ENCODE assay signal across 13 mouse cellular contexts in the genomic region with DNA sequence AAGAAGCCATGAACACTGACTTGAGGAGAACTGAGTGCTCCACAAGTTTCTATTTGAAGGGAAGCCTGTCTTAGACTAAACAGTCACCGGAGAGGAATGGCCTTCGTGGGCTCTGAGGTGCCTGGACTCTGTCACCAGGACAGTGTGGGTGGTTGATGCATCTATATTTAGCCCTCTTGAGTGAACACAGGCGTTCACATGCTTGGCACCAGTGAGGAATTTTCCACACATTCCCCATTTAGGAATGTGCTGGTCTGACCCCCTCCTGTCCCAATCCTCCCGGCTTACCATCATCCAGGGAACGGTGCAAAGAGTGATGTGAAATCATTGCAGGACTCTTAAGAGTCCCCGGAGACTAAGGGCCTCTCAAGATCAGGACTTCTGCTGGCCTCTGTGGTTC.
DNase-seq lines count a peak whose midpoint lies in the region; ATAC-seq and TF ChIP-seq lines count a peak whose summit lies in the region.
"Had no signal": no experiment of that assay in that cellular context is flagged by ENCODE, and none has a peak within 500 bp of the region (broad histone marks: within the 10 kb centered on the region; RNA-seq: fewer than 3 reads in every experiment).

No protein-coding gene starts in this region.

- no peaks in the 10 kb centered on the region for H3K9me3 ChIP-seq in heart, embryonic 10.5 days
- no peaks in the 10 kb centered on the region for H3K9me3 ChIP-seq in stomach, postnatal 0 days (ENCODE audit: control insufficient read depth, low read length)

- peak; percentile 79; the same call in 1 of the 2 replicates for ATAC-seq in stomach, postnatal 0 days (ENCODE audit: low FRiP score, low TSS enrichment)

- H3K27ac ChIP-seq in heart, embryonic 10.5 days = peak overlapping the region; percentile 86
- H3K27ac ChIP-seq in stomach, postnatal 0 days (replicated peaks) = no peak overlapping the region
- no peak overlapping the region for H3K27ac ChIP-seq in cerebellum, adult 2 months (ENCODE audit: insufficient read depth, low read length)

- H3K4me2 ChIP-seq in stomach, postnatal 0 days (replicated peaks; ENCODE audit: low read depth) = no peak overlapping the region
- H3K4me2 ChIP-seq: lung, embryonic 14.5 days had no signal

- H3K4me3 ChIP-seq in heart, embryonic 10.5 days = peak overlapping the region; percentile 20; the same call in 1 of the 2 replicates
- no peak overlapping the region for H3K4me3 ChIP-seq in stomach, postnatal 0 days (ENCODE audit: low read depth, low read length)
- no peak overlapping the region for H3K4me3 ChIP-seq in cerebellum, adult 2 months (replicated peaks; ENCODE audit: insufficient read depth, low read depth, low read length)

- DNase-seq in lung, postnatal 10 days = peak; percentile 33
- no peak for DNase-seq in lung, postnatal 25 days (ENCODE audit: low spot score)
- peak; percentile 90 for DNase-seq in heart, embryonic 10.5 days (ENCODE audit: low spot score)
- DNase-seq in heart, postnatal 4 days = peak; percentile 74
- peak; percentile 21 for DNase-seq in stomach, postnatal 0 days (ENCODE audit: low spot score)
- no peak for DNase-seq in layer of hippocampus, postnatal 14 days (ENCODE audit: low spot score in 2 of 2)
- DNase-seq in urinary bladder, postnatal 25 days (ENCODE audit: low spot score) = no peak
- no peak for DNase-seq in cerebellum, adult 2 months
- DNase-seq: cerebellum, adult 8-10 months; kidney, adult 2 months; left cerebral cortex, postnatal 4 days; lung, embryonic 14.5 days; midbrain, embryonic 14.5 days had no signal

- no peak for TF ChIP-seq CTCF in stomach, postnatal 0 days (IDR thresholded peaks at IDR 0.05; ENCODE audit: low read depth)
- TF ChIP-seq CTCF in cerebellum, adult 2 months (IDR thresholded peaks at IDR 0.05; ENCODE audit: borderline replicate concordance, insufficient read depth, low read depth, low read length) = no peak

- peaks cover 44% of the 10 kb centered on the region for H3K4me1 ChIP-seq in heart, embryonic 10.5 days
- H3K4me1 ChIP-seq in stomach, postnatal 0 days (replicated peaks; ENCODE audit: control insufficient read depth, insufficient read depth) = no peaks in the 10 kb centered on the region
- peaks cover 5% of the 10 kb centered on the region; the same call in 1 of the 2 replicates for H3K4me1 ChIP-seq in cerebellum, adult 2 months (ENCODE audit: control insufficient read depth, insufficient read depth, low read length)

- no peak overlapping the region for H3K9ac ChIP-seq in stomach, postnatal 0 days (ENCODE audit: low read length)
- H3K9ac ChIP-seq: lung, embryonic 14.5 days had no signal

- no peaks in the 10 kb centered on the region for H3K27me3 ChIP-seq in heart, embryonic 10.5 days (ENCODE audit: insufficient read depth, poor library complexity, severe bottlenecking)
- H3K27me3 ChIP-seq in stomach, postnatal 0 days (ENCODE audit: control insufficient read depth, insufficient read depth, low read length) = no peaks in the 10 kb centered on the region
- no peaks in the 10 kb centered on the region for H3K27me3 ChIP-seq in cerebellum, adult 2 months (ENCODE audit: control insufficient read depth, insufficient read depth, low read length)

- 24% methylated on average over 6 of the region's 6 CpGs for WGBS in heart, embryonic 10.5 days
- 46% methylated on average over 6 of the region's 6 CpGs for whole genome bisulfite sequencing in stomach, postnatal 0 days
- WGBS in cerebellum, adult 2 months = 36% methylated on average over 6 of the region's 6 CpGs

- peaks cover 7% of the 10 kb centered on the region; the same call in 1 of the 2 replicates for H3K36me3 ChIP-seq in heart, embryonic 10.5 days
- H3K36me3 ChIP-seq in stomach, postnatal 0 days (ENCODE audit: control insufficient read depth, insufficient read depth, low read length) = no peaks in the 10 kb centered on the region

- no peak for TF ChIP-seq POLR2A in cerebellum, adult 2 months (IDR thresholded peaks at IDR 0.05; ENCODE audit: borderline replicate concordance, insufficient read depth, low read length)

- no peak for TF ChIP-seq EP300 in stomach, postnatal 0 days (optimal IDR thresholded peaks at IDR 0.05)

Comparison
In these comparisons a context has a peak if more than half of its experiments do, and no peak if none do; other contexts are left out.
1. DNase-seq: peak in lung, postnatal 10 days (single experiment), heart, embryonic 10.5 days (single experiment), heart, postnatal 4 days (single experiment) and stomach, postnatal 0 days (single experiment); none in lung, postnatal 25 days (single experiment), layer of hippocampus, postnatal 14 days (0 of 2), urinary bladder, postnatal 25 days (single experiment) and cerebellum, adult 2 months (0 of 2).